In genomic region chr8:125434151-125434550, GRCm38 (mm10) we compare ENCODE assay signal across 12 mouse cellular contexts.
DNase-seq lines count a peak whose midpoint lies in the region; ATAC-seq lines count a peak whose summit lies in the region.
"Had no signal": no experiment of that assay in that cellular context is flagged by ENCODE, and none has a peak within 500 bp of the region (broad histone marks: within the 10 kb centered on the region; RNA-seq: fewer than 3 reads in every experiment).

No protein-coding gene starts in this region.

- no peaks in the 10 kb centered on the region for H3K27me3 ChIP-seq in heart, embryonic 15.5 days
- H3K27me3 ChIP-seq in lung, embryonic 16.5 days (ENCODE audit: control insufficient read depth, insufficient read depth, low read depth, low read length): no peaks in the 10 kb centered on the region
- H3K27me3 ChIP-seq in midbrain, embryonic 14.5 days (ENCODE audit: control insufficient read depth, insufficient read depth, low read length): no peaks in the 10 kb centered on the region
- H3K27me3 ChIP-seq: liver, embryonic 15.5 days had no signal

- H3K4me2 ChIP-seq in heart, embryonic 15.5 days: no peak overlapping the region
- H3K4me2 ChIP-seq in lung, embryonic 16.5 days (ENCODE audit: low read depth, low read length): no peak overlapping the region
- no peak overlapping the region for H3K4me2 ChIP-seq in midbrain, embryonic 14.5 days (ENCODE audit: low read length)
- H3K4me2 ChIP-seq: liver, embryonic 15.5 days had no signal

- H3K27ac ChIP-seq in heart, embryonic 15.5 days: peak overlapping the region; percentile 3; the same call in 1 of the 2 replicates
- H3K27ac ChIP-seq in lung, embryonic 16.5 days (ENCODE audit: low read length): peak overlapping the region; percentile 14; the same call in 1 of the 2 replicates
- no peak overlapping the region for H3K27ac ChIP-seq in midbrain, embryonic 14.5 days (replicated peaks; ENCODE audit: low read depth, low read length)
- H3K27ac ChIP-seq: liver, embryonic 15.5 days had no signal

- peaks cover 39% of the 10 kb centered on the region for H3K36me3 ChIP-seq in heart, embryonic 15.5 days
- H3K36me3 ChIP-seq in lung, embryonic 16.5 days (ENCODE audit: control insufficient read depth, insufficient read depth, low read length): peaks cover 14% of the 10 kb centered on the region
- peaks cover 40% of the 10 kb centered on the region for H3K36me3 ChIP-seq in midbrain, embryonic 14.5 days (ENCODE audit: control insufficient read depth, insufficient read depth, low read length)
- H3K36me3 ChIP-seq: liver, embryonic 15.5 days had no signal

- H3K9me3 ChIP-seq in heart, embryonic 15.5 days (replicated peaks): no peaks in the 10 kb centered on the region
- H3K9me3 ChIP-seq in lung, embryonic 16.5 days (ENCODE audit: control insufficient read depth, low read length): no peaks in the 10 kb centered on the region
- no peaks in the 10 kb centered on the region for H3K9me3 ChIP-seq in midbrain, embryonic 14.5 days (ENCODE audit: control insufficient read depth, low read length)
- H3K9me3 ChIP-seq: liver, embryonic 15.5 days had no signal

- H3K4me3 ChIP-seq in heart, embryonic 15.5 days: no peak overlapping the region
- H3K4me3 ChIP-seq in lung, embryonic 16.5 days (ENCODE audit: low read length): no peak overlapping the region
- no peak overlapping the region for H3K4me3 ChIP-seq in midbrain, embryonic 14.5 days (replicated peaks; ENCODE audit: low read depth, low read length)
- H3K4me3 ChIP-seq: liver, embryonic 15.5 days had no signal

- peaks cover 33% of the 10 kb centered on the region for H3K4me1 ChIP-seq in heart, embryonic 15.5 days (replicated peaks)
- no peaks in the 10 kb centered on the region; the same call in 1 of the 2 replicates for H3K4me1 ChIP-seq in lung, embryonic 16.5 days (replicated peaks; ENCODE audit: control insufficient read depth, insufficient read depth, low read length)
- H3K4me1 ChIP-seq in midbrain, embryonic 14.5 days (ENCODE audit: control insufficient read depth, insufficient read depth, low read length): no peaks in the 10 kb centered on the region
- H3K4me1 ChIP-seq: liver, embryonic 15.5 days had no signal

- no peak overlapping the region for H3K9ac ChIP-seq in heart, embryonic 15.5 days
- no peak overlapping the region for H3K9ac ChIP-seq in lung, embryonic 16.5 days (ENCODE audit: low read length)
- no peak overlapping the region for H3K9ac ChIP-seq in midbrain, embryonic 14.5 days (replicated peaks; ENCODE audit: low read length)
- H3K9ac ChIP-seq: liver, embryonic 15.5 days had no signal

- no peak for ATAC-seq in heart, embryonic 15.5 days (replicated peaks; ENCODE audit: insufficient number of reproducible peaks, insufficient read depth, low FRiP score, low read depth)
- no peak for ATAC-seq in lung, embryonic 16.5 days (ENCODE audit: low read depth)
- no peak for ATAC-seq in midbrain, embryonic 14.5 days (ENCODE audit: low FRiP score, low TSS enrichment)

- no peak for DNase-seq in heart, postnatal 14 days
- DNase-seq in lung, postnatal 25 days (ENCODE audit: low spot score): no peak
- DNase-seq in midbrain, embryonic 14.5 days: peak; percentile 32
- peak; percentile 42 to 62 for DNase-seq in thymus, postnatal 36 days
- no peak for DNase-seq in right cerebral cortex, postnatal 36 days (ENCODE audit: low spot score in 2 of 2)
- DNase-seq: cerebellum, adult 2 months; embryo, embryonic 11 days; gastrocnemius, postnatal 10 days; heart, postnatal 36 days had no signal

- WGBS in heart, embryonic 15.5 days: 53% methylated on average over 8 of the region's 8 CpGs
- WGBS in lung, embryonic 16.5 days: 39% methylated on average over 8 of the region's 8 CpGs
- WGBS in midbrain, embryonic 14.5 days: 71% methylated on average over 8 of the region's 8 CpGs

- intact Hi-C loops in heart, postnatal 14 days (cut with DNase I): no loop called here

Comparison
In these comparisons a context has a peak if more than half of its experiments do, and no peak if none do; other contexts are left out.
1. DNase-seq: peak in midbrain, embryonic 14.5 days (single experiment) and thymus, postnatal 36 days (2 of 2); none in heart, postnatal 14 days (0 of 2), lung, postnatal 25 days (single experiment) and right cerebral cortex, postnatal 36 days (0 of 2).